Mouse (Mus musculus): ENCODE measurements around the gene Sf3b2. TPM values are rescaled to one million over a fixed set of nuclear protein-coding genes. Genes with fewer than 3 reads are reported as not detected.

The Sf3b2 gene
- 380 and 389 TPM in 2 replicates for polyA plus RNA-seq (2016; fragmentation: Nextera tagmentation; extraction: Ambion mirVana)

- peak within 1 kb of the TSS; percentile 87 for H3K4me3 ChIP-seq (replicated peaks)
- peaks cover 34% of the 10 kb centered on the region for H3K4me1 ChIP-seq (replicated peaks)
- peaks cover 38% of the 10 kb centered on the region for H3K36me3 ChIP-seq
- no peaks in the 10 kb centered on the region for H3K9me3 ChIP-seq
- peak; percentile 95 for ATAC-seq (ENCODE audit: insufficient number of reproducible peaks, insufficient read depth, low FRiP score, low TSS enrichment, low read depth)
- under 1% methylated on average over 46 of the region's 46 CpGs for WGBS
- no peaks in the 10 kb centered on the region for H3K27me3 ChIP-seq
- peak within 1 kb of the TSS; percentile 88 for H3K27ac ChIP-seq
- peak within 1 kb of the TSS; percentile 91 for H3K4me2 ChIP-seq
- H3K9ac ChIP-seq (replicated peaks) = peak within 1 kb of the TSS; percentile 84
Measured at GRCm38 (mm10) chr19:5294972-5295735, at the start of gene Sf3b2. Gene Sf3b2 (minus strand): TSS chr19:5295455.

- Histone ChIP-seq H3K9ac (replicated peaks) (no peak overlapping the region), H3K9me3 (no peaks in the 10 kb centered on the region), H3K4me3 (replicated peaks) (no peak overlapping the region), H3K36me3 (no peaks in the 10 kb centered on the region), H3K27me3 (no peaks in the 10 kb centered on the region), H3K4me1 (replicated peaks) (no peaks in the 10 kb centered on the region), H3K27ac (no peak overlapping the region), H3K4me2 (no peak overlapping the region)
- WGBS = 87% methylated on average over 7 of the region's 7 CpGs
- ATAC-seq (ENCODE audit: insufficient number of reproducible peaks, insufficient read depth, low FRiP score, low TSS enrichment, low read depth) = no peak
Measured at GRCm38 (mm10) chr19:5341360-5341759, 46.1 kb upstream of the Sf3b2 start.

- Histone ChIP-seq H3K36me3 (no peaks in the 10 kb centered on the region), H3K4me3 (replicated peaks) (no peak overlapping the region), H3K4me1 (replicated peaks) (no peaks in the 10 kb centered on the region), H3K27me3 (no peaks in the 10 kb centered on the region), H3K27ac (no peak overlapping the region), H3K9me3 (no peaks in the 10 kb centered on the region), H3K9ac (replicated peaks) (no peak overlapping the region), H3K4me2 (no peak overlapping the region)
- ATAC-seq (ENCODE audit: insufficient number of reproducible peaks, insufficient read depth, low FRiP score, low TSS enrichment, low read depth) = no peak
- WGBS = 19% methylated on average over 5 of the region's 5 CpGs
Measured at GRCm38 (mm10) chr19:5337975-5338374, 42.7 kb upstream of the Sf3b2 start.

- no peaks in the 10 kb centered on the region for H3K4me1 ChIP-seq (replicated peaks)
- no peaks in the 10 kb centered on the region for H3K9me3 ChIP-seq
- no peak for ATAC-seq (ENCODE audit: insufficient number of reproducible peaks, insufficient read depth, low FRiP score, low TSS enrichment, low read depth)
- H3K36me3 ChIP-seq = no peaks in the 10 kb centered on the region
- H3K27ac ChIP-seq = no peak within 1 kb of the TSS
- WGBS = 86% methylated on average over 6 of the region's 6 CpGs
- H3K27me3 ChIP-seq = no peaks in the 10 kb centered on the region
- no peak within 1 kb of the TSS for H3K4me3 ChIP-seq (replicated peaks)
- no peak within 1 kb of the TSS for H3K4me2 ChIP-seq
- no peak within 1 kb of the TSS for H3K9ac ChIP-seq (replicated peaks)
Measured at GRCm38 (mm10) chr19:5335441-5335840, 40.2 kb upstream of the Sf3b2 start, which contains the start of gene Catsper1. Gene Catsper1 (plus strand): TSS chr19:5335741.

GRCm38 (mm10) chr19:5334741-5335140 is 39.5 kb upstream of the Sf3b2 start:
- Histone ChIP-seq H3K4me3 (replicated peaks) (no peak overlapping the region), H3K4me1 (replicated peaks) (no peaks in the 10 kb centered on the region), H3K27ac (no peak overlapping the region), H3K36me3 (no peaks in the 10 kb centered on the region), H3K9me3 (no peaks in the 10 kb centered on the region), H3K9ac (replicated peaks) (no peak overlapping the region), H3K27me3 (no peaks in the 10 kb centered on the region), H3K4me2 (no peak overlapping the region)
- 76% methylated on average over 5 of the region's 5 CpGs for WGBS
- ATAC-seq (ENCODE audit: insufficient number of reproducible peaks, insufficient read depth, low FRiP score, low TSS enrichment, low read depth) = no peak

GRCm38 (mm10) chr19:5327970-5328369 is 32.7 kb upstream of the Sf3b2 start:
- no peak overlapping the region for H3K27ac ChIP-seq
- no peaks in the 10 kb centered on the region for H3K27me3 ChIP-seq
- ATAC-seq (ENCODE audit: insufficient number of reproducible peaks, insufficient read depth, low FRiP score, low TSS enrichment, low read depth) = no peak
- no peak overlapping the region for H3K9ac ChIP-seq (replicated peaks)
- no peak overlapping the region for H3K4me2 ChIP-seq
- no peaks in the 10 kb centered on the region for H3K9me3 ChIP-seq
- no peak overlapping the region for H3K4me3 ChIP-seq (replicated peaks)
- H3K36me3 ChIP-seq = no peaks in the 10 kb centered on the region
- WGBS = 76% methylated on average over 19 of the region's 19 CpGs
- no peaks in the 10 kb centered on the region for H3K4me1 ChIP-seq (replicated peaks)

GRCm38 (mm10) chr19:5323801-5324200 is 28.5 kb upstream of the Sf3b2 start:
- Histone ChIP-seq H3K27me3 (no peaks in the 10 kb centered on the region), H3K27ac (no peak overlapping the region), H3K4me1 (replicated peaks) (no peaks in the 10 kb centered on the region), H3K9me3 (no peaks in the 10 kb centered on the region), H3K36me3 (no peaks in the 10 kb centered on the region), H3K4me2 (no peak overlapping the region), H3K9ac (replicated peaks) (no peak overlapping the region), H3K4me3 (replicated peaks) (no peak overlapping the region)
- ATAC-seq (ENCODE audit: insufficient number of reproducible peaks, insufficient read depth, low FRiP score, low TSS enrichment, low read depth) = no peak
- 62% methylated on average over 17 of the region's 17 CpGs for WGBS

GRCm38 (mm10) chr19:5313189-5313588 is 17.9 kb upstream of the Sf3b2 start:
- Histone ChIP-seq H3K27me3 (peaks cover under 1% of the 10 kb centered on the region; the same call in 1 of the 2 replicates), H3K36me3 (no peaks in the 10 kb centered on the region), H3K9ac (replicated peaks) (no peak overlapping the region), H3K9me3 (peaks cover 13% of the 10 kb centered on the region; the same call in 1 of the 2 replicates), H3K27ac (no peak overlapping the region), H3K4me3 (replicated peaks) (no peak overlapping the region), H3K4me2 (no peak overlapping the region), H3K4me1 (replicated peaks) (no peaks in the 10 kb centered on the region)
- ATAC-seq (ENCODE audit: insufficient number of reproducible peaks, insufficient read depth, low FRiP score, low TSS enrichment, low read depth) = no peak
- 90% methylated on average over 8 of the region's 8 CpGs for WGBS

GRCm38 (mm10) chr19:5309025-5309424 is 13.8 kb upstream of the Sf3b2 start:
- H3K27me3 ChIP-seq = peaks cover 21% of the 10 kb centered on the region
- H3K4me2 ChIP-seq = no peak overlapping the region
- no peak for ATAC-seq (ENCODE audit: insufficient number of reproducible peaks, insufficient read depth, low FRiP score, low TSS enrichment, low read depth)
- H3K27ac ChIP-seq = no peak overlapping the region
- 82% methylated on average over 7 of the region's 7 CpGs for WGBS
- peaks cover 18% of the 10 kb centered on the region for H3K9me3 ChIP-seq
- H3K36me3 ChIP-seq = peaks cover 34% of the 10 kb centered on the region
- H3K9ac ChIP-seq (replicated peaks) = no peak overlapping the region
- peaks cover 4% of the 10 kb centered on the region; the same call in 1 of the 2 replicates for H3K4me1 ChIP-seq (replicated peaks)
- no peak overlapping the region for H3K4me3 ChIP-seq (replicated peaks)

GRCm38 (mm10) chr19:5306968-5307734 is 11.9 kb upstream of the Sf3b2 start:
- WGBS = 39% methylated on average over 98 of the region's 98 CpGs
- Histone ChIP-seq H3K4me2 (peak overlapping the region; percentile 49), H3K27me3 (peaks cover 21% of the 10 kb centered on the region), H3K4me1 (replicated peaks) (peaks cover 4% of the 10 kb centered on the region; the same call in 1 of the 2 replicates), H3K36me3 (peaks cover 48% of the 10 kb centered on the region), H3K9ac (replicated peaks) (no peak overlapping the region), H3K4me3 (replicated peaks) (peak overlapping the region; percentile 27), H3K9me3 (peaks cover 18% of the 10 kb centered on the region), H3K27ac (no peak overlapping the region)
- no peak for ATAC-seq (ENCODE audit: insufficient number of reproducible peaks, insufficient read depth, low FRiP score, low TSS enrichment, low read depth)

- ATAC-seq (ENCODE audit: insufficient number of reproducible peaks, insufficient read depth, low FRiP score, low TSS enrichment, low read depth) = no peak
- peaks cover 48% of the 10 kb centered on the region for H3K36me3 ChIP-seq
- H3K4me2 ChIP-seq = no peak overlapping the region
- H3K9me3 ChIP-seq = peaks cover 18% of the 10 kb centered on the region
- 78% methylated on average over 6 of the region's 6 CpGs for WGBS
- H3K27me3 ChIP-seq = peaks cover 21% of the 10 kb centered on the region
- H3K9ac ChIP-seq (replicated peaks) = no peak overlapping the region
- H3K4me1 ChIP-seq (replicated peaks) = peaks cover 4% of the 10 kb centered on the region; the same call in 1 of the 2 replicates
- H3K4me3 ChIP-seq (replicated peaks) = no peak overlapping the region
- H3K27ac ChIP-seq = no peak overlapping the region
Measured at GRCm38 (mm10) chr19:5306279-5306678, 11.0 kb upstream of the Sf3b2 start.

Measured in limb, embryonic 12.5 days (tissue).